ENCODE assay signal across 19 mouse cellular contexts in genomic region chr11:82566092-82566491, GRCm38 (mm10).
A peak's percentile ranks its signal among the peaks of the same experiment; 100 is the strongest.
DNase-seq lines count a peak whose midpoint lies in the region; ATAC-seq lines count a peak whose summit lies in the region.
"Had no signal": no experiment of that assay in that cellular context is flagged by ENCODE, and none has a peak within 500 bp of the region (broad histone marks: within the 10 kb centered on the region; RNA-seq: fewer than 3 reads in every experiment).

No protein-coding gene starts in this region.

- ATAC-seq in granulocyte monocyte progenitor cell, adult 5-6 weeks (replicated peaks; ENCODE audit: poor library complexity, severe bottlenecking) = peak; percentile 22; the same call in 1 of the 2 replicates
- ATAC-seq: CD4-positive, CD25-positive, alpha-beta regulatory T cell, adult 4 months; forebrain, embryonic 14.5 days; hindbrain, postnatal 0 days had no signal

- peak; percentile 14 for DNase-seq in kidney, adult 9 months
- no peak for DNase-seq in kidney, postnatal 14 days
- DNase-seq in lung, postnatal 36 days = peak; percentile 0
- DNase-seq in lung, postnatal 4 days = no peak
- DNase-seq in skeletal muscle tissue, adult 2 months (ENCODE audit: low read depth, low spot score) = peak; percentile 11
- no peak for DNase-seq in thymus, postnatal 14 days
- DNase-seq in adrenal gland, postnatal 25 days = no peak
- DNase-seq: adrenal gland, postnatal 10 days; B cell, adult 2 months; cerebellum, adult 18-20 months; cerebellum, adult 9-11 months; cerebellum, postnatal 36 days; gastrocnemius, adult 2 months; gastrocnemius, postnatal 25 days; heart, postnatal 36 days had no signal

Comparison
In these comparisons a context has a peak if more than half of its experiments do, and no peak if none do; other contexts are left out.
1. DNase-seq: peak in kidney, adult 9 months (single experiment), lung, postnatal 36 days (single experiment) and skeletal muscle tissue, adult 2 months (single experiment); none in kidney, postnatal 14 days (single experiment), lung, postnatal 4 days (0 of 2), thymus, postnatal 14 days (single experiment) and adrenal gland, postnatal 25 days (single experiment).